Mouse (Mus musculus): Measurements from ENCODE around the gene Itgbl1.

GRCm38 (mm10) chr14:123661091-123661491 is 1.3 kb downstream of the Itgbl1 start:
- peak; percentile 51 for TF ChIP-seq CTCF (IDR thresholded peaks at IDR 0.05; ENCODE audit: low read depth)
- TF ChIP-seq EP300 (IDR thresholded peaks at IDR 0.05; ENCODE audit: low read depth): no peak
